Mouse (Mus musculus) MEL (cell line): Measurements from ENCODE around the gene Cenpb. TPM values are rescaled to one million over a fixed set of nuclear protein-coding genes. Genes with fewer than 3 reads are reported as not detected.

ENCODE experiments used
- DNase-seq: peaks from one replicate; pipeline ENCODE4 v3.0.0; 2011; ENCODE audit warnings: low read depth, low spot score
- H3K27ac ChIP-seq: 2 replicates; pipeline ENCODE4 v1.5.1; 2012; ENCODE audit warnings: low read depth, mild to moderate bottlenecking, control low read depth, low read length, moderate library complexity; ENCODE audit not compliant: control insufficient read depth
- H3K27me3 ChIP-seq, 2 experiments: fragments of 150-350 bp in 1 of 2; sonication (generic) in 1 of 2; 2 replicates each; pipeline ENCODE4 v1.6.1; 2012; ENCODE audit warnings: low read length in 2 of 2, mild to moderate bottlenecking in 2 of 2, improper control_type of control experiment in 1 of 2, moderate library complexity in 1 of 2; ENCODE audit not compliant: insufficient read depth in 2 of 2, control insufficient read depth in 1 of 2
- H3K36me3 ChIP-seq, 2 experiments: 2 replicates each; pipeline ENCODE4 v1.6.1; 2012 to 2014; ENCODE audit warnings: low read length in 2 of 2, improper control_type of control experiment in 1 of 2, inconsistent platforms in 1 of 2, mild to moderate bottlenecking in 1 of 2; ENCODE audit not compliant: insufficient read depth in 2 of 2, control insufficient read depth in 1 of 2
- H3K4me1 ChIP-seq, 2 experiments: fragments of 150-350 bp in 1 of 2; sonication (generic) in 1 of 2; 2 replicates each; pipeline ENCODE4 v1.6.1; 2012; ENCODE audit warnings: low read length in 2 of 2, improper control_type of control experiment in 1 of 2, mild to moderate bottlenecking in 1 of 2; ENCODE audit not compliant: insufficient read depth in 2 of 2, control insufficient read depth in 1 of 2
- H3K4me3 ChIP-seq, 2 experiments: fragments of 150-350 bp in 1 of 2; sonication (generic) in 1 of 2; 2 replicates each; pipeline ENCODE4 v1.5.1; 2012; ENCODE audit warnings: low read depth in 2 of 2, low read length in 2 of 2, mild to moderate bottlenecking in 2 of 2, moderate library complexity in 2 of 2, control low read depth in 1 of 2, improper control_type of control experiment in 1 of 2; ENCODE audit not compliant: control insufficient read depth in 1 of 2, insufficient read depth in 1 of 2
- H3K79me2 ChIP-seq: 2 replicates; pipeline ENCODE4 v1.6.1; 2012; ENCODE audit warnings: mild to moderate bottlenecking, low read length, moderate library complexity; ENCODE audit not compliant: control insufficient read depth, poor library complexity, insufficient read depth
- H3K9ac ChIP-seq: 2 replicates; pipeline ENCODE4 v1.6.1; 2012; ENCODE audit warnings: low read depth, mild to moderate bottlenecking, control low read depth, low read length, moderate library complexity; ENCODE audit not compliant: control insufficient read depth, poor library complexity, severe bottlenecking
- H3K9me3 ChIP-seq: fragments of 150-350 bp; sonication (generic); replicated peaks from 2 replicates; pipeline ENCODE4 v1.6.1; 2012; ENCODE audit warnings: mild to moderate bottlenecking, low read length, improper control_type of control experiment, moderate library complexity; ENCODE audit not compliant: insufficient read depth
- BHLHE40 ChIP-seq: IDR thresholded peaks from 2 replicates; pipeline ENCODE4 v1.6.1; 2012; ENCODE audit warnings: low read depth, mild to moderate bottlenecking, inconsistent platforms, low read length, improper control_type of control experiment, borderline replicate concordance
- EP300 ChIP-seq, 2 experiments: IDR thresholded peaks; 2 replicates each; pipeline ENCODE4 v1.6.1; 2011; ENCODE audit warnings: improper control_type of control experiment in 2 of 2, low read length in 2 of 2, low read depth in 1 of 2, mild to moderate bottlenecking in 1 of 2
- ETS1 ChIP-seq: IDR thresholded peaks from 2 replicates; pipeline ENCODE4 v1.6.1; 2012; ENCODE audit warnings: low read depth, mild to moderate bottlenecking, inconsistent platforms, low read length, improper control_type of control experiment, moderate library complexity
- GATA1 ChIP-seq: IDR thresholded peaks from 2 replicates; pipeline ENCODE4 v1.6.1; 2011; ENCODE audit warnings: low read depth, low read length, improper control_type of control experiment
- HCFC1 ChIP-seq: IDR thresholded peaks from 2 replicates; pipeline ENCODE4 v1.6.1; 2012; ENCODE audit warnings: low read depth, mild to moderate bottlenecking, inconsistent platforms, low read length, improper control_type of control experiment, moderate library complexity
- MAZ ChIP-seq: IDR thresholded peaks from 2 replicates; pipeline ENCODE4 v1.6.1; 2012; ENCODE audit warnings: low read depth, mild to moderate bottlenecking, inconsistent platforms, low read length, improper control_type of control experiment
- MXI1 ChIP-seq: IDR thresholded peaks from 2 replicates; pipeline ENCODE4 v1.6.1; 2011; ENCODE audit warnings: mild to moderate bottlenecking, low read depth, low read length, improper control_type of control experiment
- MYB ChIP-seq: IDR thresholded peaks from 2 replicates; pipeline ENCODE4 v1.6.1; 2011; ENCODE audit warnings: mild to moderate bottlenecking, low read depth, low read length, improper control_type of control experiment
- NELFE ChIP-seq: IDR thresholded peaks from 2 replicates; pipeline ENCODE4 v1.6.1; 2011; ENCODE audit warnings: low read depth, low read length, improper control_type of control experiment
- NRF1 ChIP-seq: IDR thresholded peaks from 2 replicates; pipeline ENCODE4 v1.6.1; 2014; ENCODE audit warnings: low read depth, mild to moderate bottlenecking, inconsistent platforms, low read length, improper control_type of control experiment, moderate library complexity; ENCODE audit not compliant: poor library complexity, insufficient read depth, severe bottlenecking
- POLR2A ChIP-seq, 2 experiments: IDR thresholded peaks; 2 replicates each; pipeline ENCODE4 v1.6.1; 2011 to 2012; ENCODE audit warnings: low read length in 2 of 2, mild to moderate bottlenecking in 2 of 2, control low read depth in 1 of 2, improper control_type of control experiment in 1 of 2, low read depth in 1 of 2, moderate library complexity in 1 of 2; ENCODE audit not compliant: control insufficient read depth in 1 of 2, insufficient read depth in 1 of 2, poor library complexity in 1 of 2
- RCOR1 ChIP-seq: IDR thresholded peaks from 2 replicates; pipeline ENCODE4 v1.6.1; 2012; ENCODE audit warnings: low read depth, mild to moderate bottlenecking, inconsistent platforms, low read length, improper control_type of control experiment
- TAL1 ChIP-seq: IDR thresholded peaks from 2 replicates; pipeline ENCODE4 v1.6.1; 2012; ENCODE audit warnings: mild to moderate bottlenecking, inconsistent platforms, low read length, moderate library complexity, mixed read lengths
- TBP ChIP-seq: IDR thresholded peaks from 2 replicates; pipeline ENCODE4 v1.8.0; 2011; ENCODE audit warnings: low read depth, low read length, improper control_type of control experiment
- TCF12 ChIP-seq: IDR thresholded peaks from 2 replicates; pipeline ENCODE4 v1.6.1; 2014; ENCODE audit warnings: low read depth, mild to moderate bottlenecking, inconsistent platforms, low read length, improper control_type of control experiment, moderate library complexity
- UBTF ChIP-seq: IDR thresholded peaks from 2 replicates; pipeline ENCODE4 v1.6.1; 2012; ENCODE audit warnings: low read depth, mild to moderate bottlenecking, inconsistent platforms, low read length, improper control_type of control experiment, moderate library complexity, borderline replicate concordance; ENCODE audit not compliant: insufficient read depth
- USF1 ChIP-seq: IDR thresholded peaks from 2 replicates; pipeline ENCODE4 v1.6.1; 2014; ENCODE audit warnings: low read depth, mild to moderate bottlenecking, inconsistent platforms, low read length, improper control_type of control experiment, moderate library complexity
- ZC3H11A ChIP-seq: IDR thresholded peaks from 2 replicates; pipeline ENCODE4 v1.6.1; 2012; ENCODE audit warnings: low read depth, mild to moderate bottlenecking, inconsistent platforms, low read length, improper control_type of control experiment
- ZKSCAN1 ChIP-seq: IDR thresholded peaks from 2 replicates; pipeline ENCODE4 v1.6.1; 2012; ENCODE audit warnings: low read depth, mild to moderate bottlenecking, inconsistent platforms, low read length, improper control_type of control experiment, moderate library complexity
- polyA plus RNA-seq, 2 experiments: library from polyadenylated mRNA; stranded (reverse) in 1 of 2; unstranded in 1 of 2; fragments of >175 nt in 1 of 2; fragments of >200 nt in 1 of 2; gene quantifications; 2 replicates each; pipeline versions ENCODE4 v1.2.1 to v1.2.4; 2012; ENCODE audit warnings: low replicate concordance in 2 of 2, low read depth in 1 of 2; ENCODE audit not compliant: insufficient read length in 2 of 2, insufficient read depth in 1 of 2, missing spikeins in 1 of 2
- total RNA-seq: library from RNA; depleted of rRNA; stranded (reverse); fragments of 300-350 nt; gene quantifications from 2 replicates; pipeline ENCODE4 v1.2.3, GENCODE M21; 2012

Cenpb gene
- total and polyA plus RNA-seq, 3 experiments = 24.3 to 34.9 TPM; not detected in 1

- Histone ChIP-seq H3K9me3 (no peaks in the 10 kb centered on the region), H3K79me2 (peaks cover 1% of the 10 kb centered on the region; the same call in 1 of the 2 replicates), H3K36me3 (peaks cover 0 to 27% of the 10 kb centered on the region in 2 experiments; a peak in 2 of 4 replicates), H3K9ac (peak overlapping the region; percentile 70), H3K27ac (peak overlapping the region; percentile 68), H3K4me3 (peak overlapping the region; percentile 56 to 73), H3K4me1 (peaks cover 7 to 57% of the 10 kb centered on the region in 2 experiments; a peak in 3 of 4 replicates), H3K27me3 (no peaks in the 10 kb centered on the region)
- DNase-seq = peak; percentile 67
- TF ChIP-seq TAL1 = peak; percentile 66
- TF ChIP-seq MYB = no peak; the same call in 1 of the 2 replicates
- TF ChIP-seq MAZ = peak; percentile 71; the same call in 1 of the 2 replicates
- peak; percentile 84 for TF ChIP-seq TCF12
- TF ChIP-seq HCFC1 = no peak
- TF ChIP-seq ETS1 = 0 out of 2 replicates have a peak, but pooled peaks have one; percentile 27
- peak; percentile 48 for TF ChIP-seq RCOR1
- TF ChIP-seq POLR2A (IDR thresholded peaks at IDR 0.05; ENCODE audit: control insufficient read depth in 1 of 2, insufficient read depth in 1 of 2, low read depth in 1 of 2, low read length in 2 of 2, poor library complexity in 1 of 2) = no peak
- TF ChIP-seq GATA1 = no peak
- no peak for TF ChIP-seq UBTF
- no peak for TF ChIP-seq BHLHE40
- peak in 1 of 2 experiments; percentile 69; a peak in 2 of 4 replicates for TF ChIP-seq EP300 (IDR thresholded peaks at IDR 0.05; ENCODE audit: low read depth in 1 of 2, low read length in 2 of 2)
- no peak for TF ChIP-seq ZC3H11A
- TF ChIP-seq MXI1 = peak; percentile 15
- TF ChIP-seq TBP = no peak
These were observed 29.4 kb upstream of the Cenpb start for GRCm38 (mm10) chr2:131209125-131209795.

GRCm38 (mm10) chr2:131208356-131208755, 28.5 kb upstream of the Cenpb start:
- Histone ChIP-seq H3K36me3 (peaks cover 0 to 27% of the 10 kb centered on the region in 2 experiments; a peak in 2 of 4 replicates), H3K9ac (no peak overlapping the region), H3K9me3 (no peaks in the 10 kb centered on the region), H3K4me3 (no peak overlapping the region), H3K27me3 (no peaks in the 10 kb centered on the region), H3K27ac (no peak overlapping the region), H3K79me2 (peaks cover 1% of the 10 kb centered on the region; the same call in 1 of the 2 replicates), H3K4me1 (peaks cover 7 to 55% of the 10 kb centered on the region in 2 experiments; a peak in 3 of 4 replicates)
- DNase-seq = no peak
- TF ChIP-seq RCOR1 (no peak), NELFE (no peak), MAZ (no peak), UBTF (no peak), MXI1 (no peak), USF1 (no peak), ZKSCAN1 (no peak), TCF12 (no peak), NRF1 (no peak)
